Mouse (Mus musculus): ENCODE data around the gene Hao2.

The Hao2 gene

GRCm38 (mm10) chr3:98893057-98893772, at the start of gene Hao2:
Gene Hao2, minus strand, starts transcription at chr3:98893239.
- DNase-seq = peak; percentile 70

DNA sequence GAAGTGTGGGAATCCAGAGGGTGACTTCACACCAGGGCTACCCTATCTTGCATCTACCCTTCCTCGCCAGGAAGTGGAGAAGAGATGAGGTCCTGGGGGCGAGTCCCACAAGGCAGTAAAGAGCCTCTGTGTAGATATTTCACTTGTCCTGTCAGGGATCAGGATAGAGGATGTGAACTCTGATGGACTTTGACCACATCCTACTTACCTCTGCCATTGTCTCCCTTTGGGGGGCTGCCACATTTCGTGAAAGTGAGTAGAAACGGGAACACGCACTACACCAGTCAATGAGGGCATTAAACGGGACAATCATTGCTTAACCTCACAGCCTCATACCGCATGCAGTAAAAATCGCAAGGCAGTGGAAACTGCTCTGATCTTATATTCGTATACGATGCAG, 48.6 kb upstream of the Hao2 start:
- DNase-seq = no peak

GRCm38 (mm10) chr3:98941066-98941551, 48.1 kb upstream of the Hao2 start:
- DNase-seq = no peak

- DNase-seq = no peak
These were observed 47.2 kb upstream of the Hao2 start for GRCm38 (mm10) chr3:98940225-98940624.

DNA sequence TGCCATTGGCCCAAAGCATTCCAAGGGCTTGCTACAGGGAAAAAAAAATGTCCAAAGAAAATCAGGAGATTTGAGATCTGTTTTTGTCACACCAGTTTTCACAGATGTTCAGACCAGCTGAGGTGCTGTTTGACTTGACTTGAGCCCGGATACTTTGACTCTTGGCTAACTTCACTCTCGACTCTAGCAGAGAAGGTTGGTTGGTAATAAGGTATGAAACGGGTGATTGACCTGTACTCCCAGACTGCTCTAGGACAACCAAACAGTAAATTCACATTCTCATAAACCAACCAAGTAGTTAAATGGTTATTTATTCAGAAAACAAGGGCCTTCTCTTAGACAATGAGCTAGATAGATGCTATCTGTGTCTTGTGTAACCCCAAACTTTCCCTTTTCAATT, 43.4 kb upstream of the Hao2 start:
- peak; percentile 75 for DNase-seq

- no peak for DNase-seq
These were observed 41.6 kb upstream of the Hao2 start for GRCm38 (mm10) chr3:98934601-98935000.

DNA sequence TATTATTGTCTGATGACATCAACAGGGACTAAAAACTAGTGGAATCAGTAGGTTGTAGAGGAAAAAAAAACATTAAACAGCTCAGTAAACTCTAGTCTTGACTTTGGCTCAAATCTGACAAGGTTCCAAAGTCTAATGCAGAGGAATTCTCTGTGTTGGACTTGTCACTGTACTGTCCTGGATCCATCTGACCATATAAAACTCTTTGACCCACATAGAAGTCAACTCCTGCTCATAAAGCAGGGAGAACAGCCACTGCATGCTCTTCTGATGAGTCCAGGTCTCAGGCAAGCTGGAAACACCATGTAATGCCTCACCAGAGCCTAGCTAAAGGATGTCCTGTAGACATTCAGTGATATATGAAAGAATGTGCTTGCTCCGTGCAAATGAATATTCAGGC, 41.0 kb upstream of the Hao2 start:
- peak; percentile 84 for DNase-seq

DNA sequence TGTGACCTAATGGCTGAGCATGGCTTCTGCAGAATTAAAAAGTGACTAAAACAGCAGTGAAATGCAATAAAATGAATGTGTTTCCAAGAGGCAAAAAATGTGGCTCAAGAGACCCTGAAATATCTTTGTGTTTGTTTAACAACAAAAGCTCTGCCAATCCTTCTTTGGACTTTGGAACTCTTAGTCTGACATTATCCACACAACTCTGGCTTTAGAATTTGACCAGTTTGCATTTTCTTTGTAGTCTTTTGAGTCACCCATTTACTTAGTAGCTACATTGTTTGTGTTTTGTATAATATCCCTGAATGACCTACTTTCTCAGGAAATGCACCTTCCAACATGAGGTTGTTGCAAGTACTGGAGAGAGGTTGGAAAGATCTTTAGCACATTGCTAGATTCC, 39.4 kb upstream of the Hao2 start:
- DNase-seq = peak; percentile 75

GRCm38 (mm10) chr3:98931836-98932235, 38.8 kb upstream of the Hao2 start:
- peak; percentile 77 for DNase-seq

DNA sequence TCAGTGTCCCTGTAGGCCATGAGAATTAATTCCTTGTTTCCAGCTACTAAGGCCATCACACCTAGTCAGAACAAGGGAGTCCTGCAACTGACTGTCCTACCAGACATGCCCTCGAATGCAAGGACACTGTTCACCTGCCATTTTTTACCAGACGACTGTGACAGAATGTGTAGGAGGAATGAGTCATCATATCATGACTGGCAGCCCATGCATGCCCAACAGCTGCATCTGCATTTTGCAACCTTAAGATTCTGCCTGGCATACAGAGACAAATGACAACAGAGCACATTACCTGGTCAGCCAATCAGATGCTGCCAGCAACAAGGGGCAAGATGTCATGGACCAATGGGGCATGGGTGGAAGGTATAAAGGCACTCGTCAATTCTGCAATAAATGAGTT, 27.4 kb upstream of the Hao2 start:
- DNase-seq = no peak

DNA sequence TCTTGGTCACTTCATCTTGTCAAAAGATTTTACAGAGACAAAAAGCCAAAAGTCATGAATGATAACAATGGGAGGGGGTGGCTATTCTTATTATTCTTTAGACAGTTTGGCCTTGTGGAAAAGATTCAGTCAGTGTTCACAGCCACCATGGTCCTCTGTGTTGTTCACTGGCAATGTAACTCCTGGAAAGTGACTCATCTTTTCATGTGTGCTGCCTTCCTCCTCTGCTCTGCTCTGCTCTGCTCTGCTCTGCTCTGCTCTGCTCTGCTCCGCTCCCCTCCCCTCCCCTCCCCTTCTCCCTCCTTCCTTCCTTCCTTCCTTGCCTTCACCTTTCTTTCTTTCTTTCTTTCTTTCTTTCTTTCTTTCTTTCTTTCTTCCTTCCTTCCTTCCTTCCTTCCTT, 24.2 kb upstream of the Hao2 start:
- DNase-seq = no peak

GRCm38 (mm10) chr3:98916856-98917255, 23.8 kb upstream of the Hao2 start:
- DNase-seq = peak; percentile 53

DNA sequence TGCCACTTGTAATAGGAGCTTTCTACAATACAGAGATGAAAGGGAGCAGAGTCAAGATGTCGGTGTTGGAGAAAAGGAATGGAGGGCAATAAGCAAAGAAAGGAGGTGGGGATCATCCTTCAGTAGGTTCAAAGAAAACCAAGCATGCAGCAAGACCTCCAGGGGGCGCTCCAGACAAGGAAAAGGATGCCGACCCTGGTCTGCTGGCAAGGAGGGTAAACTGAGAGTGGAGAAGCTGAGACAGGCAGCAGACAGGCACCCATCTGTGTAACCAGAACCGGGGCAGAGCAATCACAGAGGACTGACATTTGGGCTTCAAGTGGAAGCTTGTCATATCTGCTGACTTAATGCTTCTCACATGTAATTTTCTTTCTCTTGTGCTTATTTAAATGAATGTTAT, 22.6 kb upstream of the Hao2 start:
- peak; percentile 67 for DNase-seq

DNA sequence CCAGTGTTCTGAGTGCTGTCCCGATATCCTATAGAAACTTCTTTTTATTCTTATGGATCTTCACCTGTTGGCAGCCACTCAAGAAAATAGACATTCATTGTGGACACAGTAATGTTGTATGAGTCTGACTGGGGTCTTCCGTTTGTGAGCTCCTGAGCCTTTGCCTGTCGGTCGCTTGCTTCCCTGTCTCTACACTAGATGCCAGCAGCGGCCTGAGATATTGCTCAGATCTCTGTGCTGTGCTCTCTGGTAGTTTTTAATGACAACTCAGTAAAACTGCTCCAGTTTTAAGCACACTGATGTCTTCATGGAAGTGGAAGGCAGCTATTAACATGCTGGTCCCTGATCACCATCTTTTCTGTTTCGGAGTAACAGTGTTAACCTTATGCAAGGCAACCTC, 20.6 kb upstream of the Hao2 start:
- no peak for DNase-seq

DNA sequence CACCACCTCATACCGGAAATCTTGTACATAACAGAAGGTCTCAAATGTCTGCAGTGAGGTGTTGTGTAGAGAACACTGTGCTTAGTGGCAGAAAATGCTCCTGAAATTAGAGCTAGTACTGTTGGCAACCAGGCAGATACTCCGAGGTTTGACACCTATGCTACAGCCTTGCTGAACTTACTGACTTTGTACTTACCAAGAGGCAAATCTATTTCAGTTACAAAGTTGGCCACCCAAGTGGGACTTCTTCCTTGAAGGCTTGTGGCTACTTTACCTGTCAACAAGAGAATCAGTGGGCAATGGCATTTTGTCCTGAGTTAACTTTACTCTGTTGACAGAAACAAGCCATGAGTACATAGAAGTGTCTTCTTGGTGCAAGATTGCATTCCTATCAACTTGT, 4.6 kb upstream of the Hao2 start:
- DNase-seq = peak; percentile 50

GRCm38 (mm10) chr3:98895071-98895601, 2.1 kb upstream of the Hao2 start:
- peak; percentile 70 for DNase-seq

- peak; percentile 24 for DNase-seq
These were observed 2.6 kb downstream of the Hao2 start for GRCm38 (mm10) chr3:98890430-98890829.

DNA sequence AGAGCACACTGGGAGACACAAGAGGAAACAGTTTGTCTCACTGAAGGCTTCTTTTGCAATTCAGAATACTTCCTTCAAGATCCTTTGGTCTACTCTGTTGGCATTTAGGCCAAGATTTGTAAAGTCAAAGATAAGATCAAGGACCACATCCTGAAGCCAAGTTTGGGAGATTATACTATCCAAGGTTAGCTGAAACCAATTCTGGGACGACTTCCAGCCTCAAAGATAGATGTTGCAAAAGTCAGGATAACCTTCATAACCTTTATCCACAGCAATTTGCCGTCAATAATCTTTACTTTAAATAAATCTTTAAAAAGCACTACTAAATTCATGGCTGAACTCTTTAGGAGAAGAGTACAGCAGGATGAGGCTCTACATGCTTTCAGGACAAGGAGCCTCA, 4.8 kb downstream of the Hao2 start:
- no peak for DNase-seq

DNA sequence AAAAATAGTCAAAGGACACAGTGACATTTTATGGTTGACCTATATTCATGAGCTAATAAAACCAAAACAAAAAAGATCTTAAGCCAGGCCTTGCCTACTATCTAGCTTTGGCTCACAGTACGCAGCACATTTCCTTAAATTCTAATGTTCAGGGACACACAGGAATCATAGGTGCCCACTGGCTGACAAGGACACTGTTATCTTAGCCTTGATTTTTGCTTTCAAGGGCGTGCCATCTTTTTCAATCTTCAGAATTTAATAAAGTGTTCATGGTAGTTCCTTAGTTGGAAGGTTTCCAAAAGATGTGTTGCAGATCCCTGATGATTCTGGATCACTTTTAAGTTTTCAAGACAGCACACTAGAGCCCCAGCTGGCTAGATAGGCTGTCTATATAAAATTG, 12.2 kb downstream of the Hao2 start:
- no peak for DNase-seq

DNA sequence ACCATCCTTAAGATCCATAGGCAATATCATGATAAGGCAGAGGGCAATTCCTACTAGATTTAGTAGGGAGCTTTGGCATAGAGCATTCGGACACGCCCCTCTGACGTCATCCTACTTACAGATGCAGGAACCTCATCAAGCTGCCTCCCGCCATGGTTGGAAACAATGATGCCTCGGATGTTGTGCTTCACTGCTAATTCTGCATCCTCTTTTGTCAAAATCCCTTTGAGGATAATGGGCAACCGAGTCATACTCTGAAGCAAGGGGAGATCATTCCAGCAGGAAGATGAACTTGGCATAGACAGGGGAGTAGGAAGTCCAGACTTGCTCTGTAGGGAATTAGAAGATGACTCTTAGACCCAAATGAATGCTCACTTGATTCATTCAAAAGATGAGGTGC, 12.8 kb downstream of the Hao2 start:
- DNase-seq = no peak

DNA sequence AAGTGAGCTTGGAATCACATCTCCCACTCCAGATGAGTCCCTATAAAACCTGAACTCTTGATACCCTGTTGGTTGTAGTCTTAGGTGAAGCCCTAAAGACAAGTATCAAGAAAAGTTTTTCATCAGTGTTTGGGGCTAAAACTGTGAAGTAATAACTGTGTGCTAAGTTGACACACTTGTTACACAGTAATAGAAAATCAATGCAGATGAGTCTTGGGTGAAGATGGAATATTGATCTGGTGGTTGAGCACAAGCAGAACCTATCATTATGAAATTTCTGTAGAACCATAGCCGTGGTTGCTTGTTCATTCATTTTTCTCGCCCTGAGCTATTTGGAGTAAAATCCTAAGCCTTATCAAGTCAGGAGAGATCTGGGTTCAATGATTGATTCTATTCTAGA, 24.8 kb downstream of the Hao2 start:
- no peak for DNase-seq

- no peak for DNase-seq
These were observed 30.2 kb downstream of the Hao2 start for GRCm38 (mm10) chr3:98862800-98863199.

DNA sequence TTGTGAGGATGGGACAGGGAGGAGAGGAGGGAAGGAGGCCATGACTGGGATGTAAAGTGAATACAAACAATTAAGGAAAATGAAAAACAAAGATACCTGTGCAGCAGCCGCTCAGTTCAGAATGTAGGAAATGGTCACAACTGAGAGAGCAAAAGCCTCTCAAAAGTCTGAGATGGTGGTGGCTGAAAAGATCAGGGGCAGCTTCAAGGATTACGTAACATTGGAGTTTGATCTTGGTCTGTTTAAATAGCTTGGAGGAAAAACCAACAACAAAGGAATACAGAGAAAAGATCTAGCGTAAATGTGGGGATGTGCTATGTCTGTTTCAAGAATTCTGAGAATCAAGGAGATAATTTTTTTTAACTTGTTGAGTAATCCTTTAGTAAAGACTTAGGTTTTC, 33.5 kb downstream of the Hao2 start, which contains the start of gene Hsd3b1:
Gene Hsd3b1 (minus strand): TSS at position 219 of the 400 bp plus-strand sequence.
- DNase-seq = no peak

DNA sequence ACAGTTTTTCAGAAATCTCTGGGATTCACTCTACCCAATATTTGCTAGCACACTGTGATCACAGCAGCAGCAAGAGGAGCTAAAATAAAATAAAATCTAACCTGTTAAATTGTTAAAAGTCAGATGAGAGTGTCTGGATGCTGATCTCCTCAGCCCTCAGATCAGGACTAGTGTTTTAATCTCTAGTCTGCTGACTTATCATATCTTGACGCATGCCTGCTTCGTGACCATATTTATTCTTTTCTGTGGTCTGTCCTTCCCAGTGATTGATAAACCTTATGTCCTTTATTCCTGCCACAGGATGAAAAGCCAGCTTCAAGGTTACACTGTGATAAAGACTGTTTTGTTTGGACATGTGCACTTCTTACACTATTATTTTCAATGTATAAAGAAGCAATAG, 35.0 kb downstream of the Hao2 start:
- DNase-seq = no peak

GRCm38 (mm10) chr3:98856892-98857291, 36.1 kb downstream of the Hao2 start:
- no peak for DNase-seq
